Mouse (Mus musculus) thymus, postnatal 25 days (tissue): ENCODE measurements around the gene Olfr1220.

Experiments
- DNase-seq: peaks from one replicate; pipeline ENCODE4 v3.0.0; 2022

Gene Olfr1220

GRCm38 (mm10) chr2:89106735-89107134, at the start of gene Olfr1220:
Gene Olfr1220 (minus strand): TSS chr2:89106835.
- no peak for DNase-seq

- DNase-seq = no peak
These were observed 44.8 kb upstream of the Olfr1220 start, which contains the start of gene Olfr1223 for GRCm38 (mm10) chr2:89151460-89151859. Gene Olfr1223 (minus strand): TSS chr2:89151560.

- DNase-seq = no peak
These were observed 26.3 kb upstream of the Olfr1220 start, which contains the start of gene Olfr1222 for GRCm38 (mm10) chr2:89132954-89133353. Gene Olfr1222 (minus strand): TSS chr2:89133054.

- DNase-seq = no peak
These were observed 10.5 kb upstream of the Olfr1220 start, which contains the start of gene Olfr1221 for GRCm38 (mm10) chr2:89117183-89117582. Gene Olfr1221 (minus strand): TSS chr2:89117283.

GRCm38 (mm10) chr2:89105651-89106050, 984 bp downstream of the Olfr1220 start:
- DNase-seq = no peak

- no peak for DNase-seq
These were observed 12.8 kb downstream of the Olfr1220 start for GRCm38 (mm10) chr2:89093848-89094247.

- no peak for DNase-seq
These were observed 23.2 kb downstream of the Olfr1220 start, which contains the start of gene Olfr1219 for GRCm38 (mm10) chr2:89083413-89083812. Gene Olfr1219 (minus strand): TSS chr2:89083513.

- DNase-seq = no peak
These were observed 25.1 kb downstream of the Olfr1220 start for GRCm38 (mm10) chr2:89081487-89081886.

GRCm38 (mm10) chr2:89061087-89061486, 45.5 kb downstream of the Olfr1220 start, which contains the start of gene Olfr1218:
Gene Olfr1218 (minus strand): TSS chr2:89061187.
- no peak for DNase-seq
